Mouse (Mus musculus) mouse embryonic stem cell (cell line): ENCODE data around the gene I0C0044D17Rik.

Experiments
- in situ Hi-C, 2 experiments: fragments of 300-500 bp; cut with MboI; formaldehyde crosslinking; loops; 1 replicate in 1 of 2; 3 replicates in 1 of 2; pipeline ENCODE4 v1.14.3; 2019 to 2020; ENCODE audit warnings: low sequenced_read_pairs in 2 of 2, low pct_unique_long_range_greater_than_20kb in 1 of 2, mixed read lengths in 1 of 2; ENCODE audit not compliant: unreplicated experiment in 1 of 2

Gene I0C0044D17Rik

GRCm38 (mm10) chr4:98793486-98793885 lies 30.2 kb downstream of the I0C0044D17Rik start:
- in situ Hi-C loops: no loop called here

DNA sequence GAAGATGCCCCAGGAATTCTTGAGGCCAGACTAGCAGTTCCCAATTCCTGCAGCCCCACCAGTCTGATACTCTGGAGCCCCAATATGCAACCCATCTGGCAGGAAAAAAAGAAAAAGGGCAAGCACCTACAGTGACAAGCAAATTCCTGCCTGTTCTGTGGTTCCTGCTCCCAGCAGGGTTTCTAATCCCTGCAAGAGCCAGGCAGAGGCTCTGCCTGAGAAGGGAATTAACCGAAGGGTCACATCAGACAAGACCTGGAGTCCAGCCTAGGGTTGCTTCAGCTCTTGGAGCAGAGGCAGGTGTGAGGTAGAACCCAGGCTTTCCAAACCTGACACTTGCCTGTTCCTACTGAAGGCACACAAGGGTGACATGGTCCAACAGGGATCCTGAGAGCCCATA lies 32.9 kb downstream of the I0C0044D17Rik start:
- in situ Hi-C loops: no loop called here

DNA sequence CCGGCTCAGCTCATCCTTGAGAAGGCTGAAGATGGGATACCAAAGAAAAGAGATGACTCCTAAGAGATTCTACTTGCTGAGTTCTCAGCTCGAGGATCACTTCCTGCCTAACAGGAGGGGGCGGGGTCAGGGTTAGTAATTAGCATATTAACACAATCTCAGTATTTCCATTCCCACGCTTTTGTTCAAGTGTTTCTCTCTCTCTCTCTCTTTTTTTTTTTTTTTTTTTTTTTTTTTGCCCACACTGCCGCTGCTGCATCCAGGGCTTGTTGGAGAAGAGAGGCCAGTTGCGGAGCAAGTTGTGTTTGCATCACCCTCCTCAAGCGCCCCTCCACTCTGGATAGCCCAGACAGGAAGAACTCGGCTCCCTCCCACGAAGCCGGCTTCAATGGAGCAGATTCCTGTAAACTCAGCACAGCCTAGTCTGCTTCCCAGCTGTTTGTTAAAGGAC lies 33.8 kb downstream of the I0C0044D17Rik start:
- in situ Hi-C loops: no loop called here

DNA sequence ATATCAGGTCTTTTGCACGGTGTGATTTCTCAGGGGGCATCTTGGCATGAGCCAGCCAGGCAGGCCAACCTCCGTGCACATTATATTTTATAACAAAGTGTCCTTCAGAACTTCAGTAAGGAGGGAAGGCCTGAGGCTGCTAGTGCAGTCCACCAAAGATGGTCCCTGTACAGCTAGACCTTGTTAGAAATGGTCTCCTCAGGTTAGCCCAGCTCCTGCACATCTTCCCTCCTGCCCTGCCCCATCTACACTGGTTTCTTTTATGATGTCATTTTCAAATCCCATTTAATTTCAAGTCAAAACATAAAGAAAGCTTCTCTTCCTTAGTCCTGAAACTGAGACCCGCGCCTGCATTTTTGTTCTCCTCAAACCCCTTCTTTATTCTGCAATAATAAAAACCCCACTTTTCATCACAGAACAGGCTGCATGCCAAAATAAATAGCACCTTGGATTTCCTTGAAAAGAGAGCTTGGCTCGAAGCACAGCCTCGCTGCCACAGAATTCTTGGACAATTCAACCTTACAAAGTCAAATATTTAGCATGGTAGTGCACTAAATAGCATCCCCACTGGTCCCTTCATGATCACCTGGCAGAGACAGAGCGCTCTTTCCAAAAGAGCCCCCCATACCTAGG lies 34.4 kb downstream of the I0C0044D17Rik start:
- in situ Hi-C loops: no loop called here

- in situ Hi-C loops: no loop called here
These were observed 37.4 kb downstream of the I0C0044D17Rik start for GRCm38 (mm10) chr4:98786281-98786680.

GRCm38 (mm10) chr4:98785851-98786250 lies 37.8 kb downstream of the I0C0044D17Rik start:
- in situ Hi-C loops: no loop called here

DNA sequence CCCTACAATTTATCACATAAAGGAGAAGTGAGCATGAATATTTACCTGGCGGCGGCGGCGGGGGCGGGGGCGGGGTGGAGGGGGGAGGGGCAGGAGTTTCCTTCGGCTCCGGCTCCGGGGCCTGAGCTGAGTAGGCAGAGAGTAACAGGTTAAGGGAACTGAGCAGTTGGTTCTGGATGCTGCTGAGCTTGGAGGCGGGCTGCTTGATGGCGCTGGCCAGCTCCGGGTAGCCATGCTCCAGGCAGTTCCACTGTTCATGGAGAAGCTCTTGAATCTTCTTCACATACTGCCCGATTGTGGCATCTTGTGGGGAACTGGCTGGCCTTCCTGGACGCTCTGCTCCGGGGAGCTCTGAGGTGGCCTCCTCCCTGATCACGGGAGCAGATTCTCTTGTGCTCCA lies 45.4 kb downstream of the I0C0044D17Rik start:
- in situ Hi-C loops: no loop called here

DNA sequence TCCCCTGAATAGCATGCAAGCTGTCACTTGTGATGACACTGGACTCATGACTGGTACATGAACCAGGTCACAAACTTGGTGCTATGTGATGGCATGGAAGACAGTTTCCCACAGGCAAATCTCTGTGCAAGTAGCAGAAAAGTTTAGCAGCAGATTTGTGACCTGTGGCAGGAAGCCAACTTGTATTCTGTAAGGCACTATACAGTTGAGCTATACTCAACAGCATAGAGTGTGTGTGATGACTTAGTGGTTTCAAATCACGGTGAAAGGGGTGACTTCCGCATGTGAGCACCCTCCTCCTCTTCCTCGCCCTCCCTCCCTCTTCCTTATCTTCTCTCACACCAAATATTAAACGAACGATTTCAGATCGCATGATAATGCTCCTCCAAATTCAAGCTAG lies 46.2 kb downstream of the I0C0044D17Rik start:
- in situ Hi-C loops: no loop called here

DNA sequence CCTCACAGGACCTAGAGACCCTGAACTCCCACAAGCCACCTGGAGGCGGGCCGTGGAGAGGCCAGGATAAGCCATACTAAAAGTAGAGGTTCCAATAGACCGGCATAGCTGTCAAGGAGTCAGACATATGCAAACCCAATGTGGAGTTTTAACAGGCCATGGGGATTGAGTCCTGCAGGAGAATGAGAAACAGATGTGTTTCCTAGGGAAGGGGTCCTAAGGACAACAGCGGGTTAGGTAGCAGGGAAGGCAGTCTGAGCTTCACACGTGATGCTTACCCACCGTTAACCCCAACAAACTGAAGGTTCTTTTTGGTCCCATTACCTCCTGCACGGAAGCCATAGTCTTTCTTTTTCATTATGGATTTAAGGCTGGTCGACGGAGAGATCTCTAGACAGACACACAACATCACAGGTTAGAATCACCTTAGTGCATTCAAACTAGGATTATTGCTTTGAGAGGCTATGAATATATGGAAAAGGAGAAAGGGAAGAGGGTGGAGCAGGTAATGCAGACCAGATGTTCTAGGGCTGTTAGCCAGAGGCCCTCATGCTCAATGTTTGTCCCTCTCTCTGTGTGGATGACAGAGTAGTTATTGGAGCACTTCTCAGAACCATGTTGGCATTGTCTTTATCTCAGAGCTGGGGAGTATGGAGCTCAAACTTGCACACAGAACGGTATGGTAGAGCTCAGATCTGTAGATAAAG lies 46.8 kb downstream of the I0C0044D17Rik start:
- in situ Hi-C loops: no loop called here

GRCm38 (mm10) chr4:98773785-98774184 lies 49.9 kb downstream of the I0C0044D17Rik start:
- in situ Hi-C loops: no loop called here
